Mouse (Mus musculus) ES-E14 (cell line): ENCODE results near the gene Arhgap17. TPM values are rescaled to one million over a fixed set of nuclear protein-coding genes. Genes with fewer than 3 reads are reported as not detected.

Experiments used
- DNase-seq: peaks from one replicate; pipeline ENCODE4 v3.0.0-alpha.2; 2013; ENCODE audit warnings: low read depth, low spot score
- H3K27ac ChIP-seq: 2 replicates; pipeline ENCODE4 v1.5.1; 2012; ENCODE audit warnings: low read depth, mild to moderate bottlenecking, low read length, moderate library complexity, mixed read lengths; ENCODE audit not compliant: poor library complexity, insufficient read depth, severe bottlenecking
- H3K36me3 ChIP-seq: 2 replicates; pipeline ENCODE4 v1.6.1; 2012; ENCODE audit warnings: mild to moderate bottlenecking, low read length, moderate library complexity, mixed read lengths; ENCODE audit not compliant: control insufficient read depth, poor library complexity, insufficient read depth, severe bottlenecking
- H3K4me1 ChIP-seq, 2 experiments: fragments of 150-350 bp in 1 of 2; sonication (generic) in 1 of 2; 2 replicates each; pipeline ENCODE4 v1.6.1; 2012; ENCODE audit warnings: low read length in 2 of 2, mild to moderate bottlenecking in 1 of 2, mixed read lengths in 1 of 2; ENCODE audit not compliant: control insufficient read depth in 2 of 2, insufficient read depth in 2 of 2, poor library complexity in 1 of 2
- H3K4me3 ChIP-seq, 2 experiments: fragments of 150-350 bp in 1 of 2; sonication (generic) in 1 of 2; 2 replicates each; pipeline ENCODE4 v1.5.1; 2012; ENCODE audit warnings: low read length in 2 of 2, low read depth in 1 of 2, mild to moderate bottlenecking in 1 of 2, mixed read lengths in 1 of 2; ENCODE audit not compliant: insufficient read depth in 1 of 2, poor library complexity in 1 of 2, severe bottlenecking in 1 of 2
- H3K9ac ChIP-seq: 2 replicates; pipeline ENCODE4 v1.6.1; 2012; ENCODE audit warnings: low read depth, mild to moderate bottlenecking, low read length, mixed read lengths; ENCODE audit not compliant: poor library complexity, insufficient read depth, severe bottlenecking
- H3K9me3 ChIP-seq: fragments of 150-350 bp; sonication (generic); 2 replicates; pipeline ENCODE4 v1.6.1; 2012; ENCODE audit warnings: low read depth, mild to moderate bottlenecking, low read length; ENCODE audit not compliant: control insufficient read depth, insufficient read depth
- CHD2 ChIP-seq: IDR thresholded peaks from 2 replicates; pipeline ENCODE4 v1.6.1; 2014; ENCODE audit warnings: mild to moderate bottlenecking, low read depth, low read length, inconsistent platforms
- HCFC1 ChIP-seq: IDR thresholded peaks from 2 replicates; pipeline ENCODE4 v1.6.1; 2012; ENCODE audit warnings: low read length, inconsistent platforms, borderline replicate concordance; ENCODE audit not compliant: insufficient read depth
- MAFK ChIP-seq: IDR thresholded peaks from 2 replicates; pipeline ENCODE4 v1.6.1; 2014; ENCODE audit warnings: mild to moderate bottlenecking, low read depth, low read length, inconsistent platforms; ENCODE audit not compliant: insufficient read depth
- ZC3H11A ChIP-seq: IDR thresholded peaks from 2 replicates; pipeline ENCODE4 v1.6.1; 2012; ENCODE audit warnings: low read depth, mild to moderate bottlenecking, inconsistent platforms, low read length, borderline replicate concordance
- ZNF384 ChIP-seq: IDR thresholded peaks from 2 replicates; pipeline ENCODE4 v1.6.1; 2012; ENCODE audit warnings: low read depth, low read length, inconsistent platforms
- in situ Hi-C, 2 experiments: fragments of 600-800 bp; cut with MboI; formaldehyde crosslinking; loops; one replicate each; pipeline ENCODE4 v1.15.1; 2025; ENCODE audit warnings: low sequenced_read_pairs in 2 of 2, inconsistent platforms in 1 of 2; ENCODE audit not compliant: unreplicated experiment in 2 of 2
- total RNA-seq: library from RNA; depleted of rRNA; stranded (reverse); fragments of 300-350 nt; gene quantifications from 2 replicates; pipeline ENCODE4 v1.2.3, GENCODE M21; 2012; rRNA removed

The Arhgap17 gene
- total RNA-seq, 1 experiment = 9.5 TPM

- DNase-seq = no peak
- Histone ChIP-seq H3K9ac (no peak overlapping the region), H3K27ac (no peak overlapping the region), H3K4me1 (no peaks in the 10 kb centered on the region), H3K9me3 (no peaks in the 10 kb centered on the region), H3K4me3 (no peak overlapping the region), H3K36me3 (peaks cover 9% of the 10 kb centered on the region; the same call in 1 of the 2 replicates)
- in situ Hi-C loops = no loop called here
- TF ChIP-seq CHD2 (no peak), MAFK (no peak), ZNF384 (no peak)
Observed at GRCm38 (mm10) chr7:123240064-123240463, 129.7 kb downstream of the Arhgap17 start.

GRCm38 (mm10) chr7:123238621-123239020 is 131.1 kb downstream of the Arhgap17 start:
- in situ Hi-C loops = no loop called here
- DNase-seq = no peak
- no peaks in the 10 kb centered on the region for H3K9me3 ChIP-seq
- H3K27ac ChIP-seq = no peak overlapping the region
- H3K4me3 ChIP-seq = no peak overlapping the region
- peaks cover 9% of the 10 kb centered on the region; the same call in 1 of the 2 replicates for H3K36me3 ChIP-seq
- TF ChIP-seq CHD2 (no peak), ZC3H11A (no peak), HCFC1 (no peak), MAFK (no peak), ZNF384 (no peak)
- H3K9ac ChIP-seq = no peak overlapping the region
- no peaks in the 10 kb centered on the region for H3K4me1 ChIP-seq

- TF ChIP-seq HCFC1 (no peak), ZNF384 (no peak), ZC3H11A (no peak), MAFK (no peak), CHD2 (no peak)
- no peaks in the 10 kb centered on the region for H3K4me1 ChIP-seq
- no peak overlapping the region for H3K4me3 ChIP-seq
- peaks cover 9% of the 10 kb centered on the region; the same call in 1 of the 2 replicates for H3K36me3 ChIP-seq
- in situ Hi-C loops = no loop called here
- H3K27ac ChIP-seq = no peak overlapping the region
- no peak for DNase-seq
- H3K9me3 ChIP-seq = no peaks in the 10 kb centered on the region
- no peak overlapping the region for H3K9ac ChIP-seq
Observed at GRCm38 (mm10) chr7:123235449-123235848, 134.3 kb downstream of the Arhgap17 start.

Other genes with a start within 250 kb of the Arhgap17 start
- 42.9 and 46.6 TPM in 2 replicates for gene Tnrc6a, start 246.0 kb downstream of the Arhgap17 start, total RNA-seq
- gene Slc5a11, start 155.1 kb downstream of the Arhgap17 start, total RNA-seq = 22.0 and 32.2 TPM in 2 replicates
- gene Lcmt1, start 131 bp downstream of the Arhgap17 start, total RNA-seq = 29.6 and 31.8 TPM in 2 replicates
- gene Aqp8, start 92.4 kb upstream of the Arhgap17 start, total RNA-seq = 0.48 and 1.5 TPM in 2 replicates
- 1.4 and 2.0 TPM in 2 replicates for gene Zkscan2, start 130.5 kb upstream of the Arhgap17 start, total RNA-seq